Mouse (Mus musculus) natural killer cell, adult 2 months (primary cell): ENCODE measurements around the gene Hhat.

Source experiments
- DNase-seq, 2 experiments: peaks; one replicate each; pipeline ENCODE4 v3.0.0; 2022; ENCODE audit warnings: low spot score in 2 of 2

The Hhat gene

GRCm38 (mm10) chr1:192744880-192745239, 26.2 kb downstream of the Hhat start:
- DNase-seq = no peak

- DNase-seq = no peak
Measured at GRCm38 (mm10) chr1:192742394-192743251, 28.4 kb downstream of the Hhat start.

GRCm38 (mm10) chr1:192741896-192742295, 29.1 kb downstream of the Hhat start:
- no peak for DNase-seq

GRCm38 (mm10) chr1:192736524-192736923, 34.5 kb downstream of the Hhat start:
- no peak for DNase-seq

- no peak for DNase-seq
Measured at GRCm38 (mm10) chr1:192736002-192736426, 35.0 kb downstream of the Hhat start.

GRCm38 (mm10) chr1:192730517-192730916, 40.5 kb downstream of the Hhat start:
- DNase-seq = peak in 1 of 2 experiments; percentile 35

GRCm38 (mm10) chr1:192726996-192727624, 43.9 kb downstream of the Hhat start:
- peak in 1 of 2 experiments; percentile 58 for DNase-seq

- no peak for DNase-seq
Measured at GRCm38 (mm10) chr1:192722147-192722546, 48.9 kb downstream of the Hhat start.

- no peak for DNase-seq
Measured at GRCm38 (mm10) chr1:192720156-192720555, 50.9 kb downstream of the Hhat start.

- peak in 1 of 2 experiments; percentile 39 for DNase-seq
Measured at GRCm38 (mm10) chr1:192711779-192712348, 59.2 kb downstream of the Hhat start.

- no peak for DNase-seq
Measured at GRCm38 (mm10) chr1:192700339-192701073, 70.5 kb downstream of the Hhat start.

- no peak for DNase-seq
Measured at GRCm38 (mm10) chr1:192699101-192699500, 71.9 kb downstream of the Hhat start.

GRCm38 (mm10) chr1:192696371-192696863, 74.6 kb downstream of the Hhat start:
- no peak for DNase-seq

- DNase-seq = no peak
Measured at GRCm38 (mm10) chr1:192693644-192694043, 77.4 kb downstream of the Hhat start.

- DNase-seq = peak; percentile 16 to 46
Measured at GRCm38 (mm10) chr1:192692982-192693381, 78.0 kb downstream of the Hhat start.

- no peak for DNase-seq
Measured at GRCm38 (mm10) chr1:192682219-192682951, 88.6 kb downstream of the Hhat start.

- no peak for DNase-seq
Measured at GRCm38 (mm10) chr1:192677236-192677635, 93.8 kb downstream of the Hhat start.

- no peak for DNase-seq
Measured at GRCm38 (mm10) chr1:192663608-192664007, 107.4 kb downstream of the Hhat start.

GRCm38 (mm10) chr1:192663092-192663491, 107.9 kb downstream of the Hhat start:
- DNase-seq = peak in 1 of 2 experiments; percentile 7

- DNase-seq = no peak
Measured at GRCm38 (mm10) chr1:192661612-192662011, 109.4 kb downstream of the Hhat start.

GRCm38 (mm10) chr1:192657417-192657816, 113.6 kb downstream of the Hhat start:
- no peak for DNase-seq
